Mouse (Mus musculus): ENCODE measurements at regions not wholly inside any gene's neighbourhood (a gene's known extent, or its start where the extent isn't known, plus 50 kb on each side); places are given as distances from the start of the nearest gene placed in this dataset.

DNA sequence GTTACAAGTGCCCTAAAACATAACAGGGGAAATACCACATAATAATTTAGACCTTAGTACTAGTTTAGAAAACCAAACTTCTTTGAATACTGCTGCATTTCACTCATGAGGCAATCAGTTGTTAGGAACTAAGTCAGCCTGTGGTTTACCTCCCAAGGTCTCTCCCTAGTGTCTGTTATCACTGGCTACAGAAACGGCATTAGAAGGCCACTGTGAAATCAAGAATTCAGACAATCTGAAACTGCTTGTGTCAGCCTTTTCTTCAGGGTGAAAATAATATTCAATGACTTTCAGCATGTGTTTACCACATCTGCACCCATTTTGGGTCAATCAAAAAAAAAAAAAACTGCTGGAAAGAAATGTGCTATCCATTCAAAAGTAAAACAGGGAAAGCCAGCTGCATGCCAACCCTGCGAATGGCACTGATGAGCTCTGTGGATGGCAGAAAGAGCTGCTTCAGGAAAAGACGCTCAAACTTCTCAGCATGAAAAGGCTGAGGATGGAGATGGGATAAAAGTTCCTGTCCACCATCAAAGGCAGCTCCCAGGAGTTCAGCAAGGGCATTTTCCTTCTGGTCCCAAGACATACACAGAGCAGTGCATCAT is 53.4 kb upstream of the Mme start:
- Histone ChIP-seq H3K4me2 (replicated peaks) (no peak overlapping the region), H3K27ac (no peak overlapping the region), H3K9ac (no peak overlapping the region), H3K9me3 (no peaks in the 10 kb centered on the region), H3K27me3 (no peaks in the 10 kb centered on the region), H3K36me3 (no peaks in the 10 kb centered on the region), H3K4me3 (no peak overlapping the region), H3K4me1 (peaks cover 8% of the 10 kb centered on the region)
- ATAC-seq (ENCODE audit: insufficient number of reproducible peaks, insufficient read depth, low FRiP score, low TSS enrichment) = no peak
- 47% methylated on average over 3 of the region's 3 CpGs for WGBS

All from embryonic facial prominence, embryonic 12.5 days (tissue).